Mouse (Mus musculus) lung, postnatal 0 days (tissue): Measurements from ENCODE around the gene Klf1.

ENCODE experiments used
- CTCF ChIP-seq: IDR thresholded peaks from 2 replicates; pipeline ENCODE4 v1.5.1; 2016; ENCODE audit warnings: antibody characterized with exemption, mild to moderate bottlenecking
- EP300 ChIP-seq: IDR thresholded peaks from 2 replicates; pipeline ENCODE4 v1.6.1; 2016; ENCODE audit warnings: antibody characterized with exemption, mild to moderate bottlenecking, control low read depth

DNA sequence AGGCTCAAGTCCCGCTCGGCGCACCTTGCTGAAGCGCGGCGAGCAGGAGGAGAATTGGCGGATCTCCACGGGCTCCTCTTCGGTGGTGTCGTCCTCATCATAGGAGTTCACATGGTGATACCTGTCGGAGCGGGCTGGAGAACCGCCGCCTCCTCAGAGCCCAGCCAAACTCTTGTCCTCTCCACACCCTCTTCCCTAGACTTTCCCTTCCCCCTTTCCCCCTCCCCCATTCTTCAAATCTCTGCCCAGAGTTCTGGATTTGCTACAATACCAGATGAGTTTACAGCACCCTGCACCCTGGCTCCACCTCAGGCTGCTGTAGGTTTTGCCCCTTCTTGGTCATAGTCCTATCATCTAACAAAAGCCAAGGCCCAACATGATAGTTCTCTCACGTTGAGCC is 16.9 kb downstream of the Klf1 start:
- no peak for TF ChIP-seq CTCF
- TF ChIP-seq EP300, result no peak
